ENCODE assay signal across 23 mouse cellular contexts in genomic region chr19:25035825-25036224, GRCm38 (mm10). TPM values are rescaled to one million over a fixed set of nuclear protein-coding genes. Genes with fewer than 3 reads are reported as not detected.
DNase-seq lines count a peak whose midpoint lies in the region; ATAC-seq and TF ChIP-seq lines count a peak whose summit lies in the region.
"Had no signal": no experiment of that assay in that cellular context is flagged by ENCODE, and none has a peak within 500 bp of the region (broad histone marks: within the 10 kb centered on the region; RNA-seq: fewer than 3 reads in every experiment).

No protein-coding gene starts in this region.

- H3K9me3 ChIP-seq in limb, embryonic 13.5 days = no peaks in the 10 kb centered on the region
- H3K9me3 ChIP-seq in limb, embryonic 10.5 days (replicated peaks) = no peaks in the 10 kb centered on the region
- peaks cover 9% of the 10 kb centered on the region for H3K9me3 ChIP-seq in E14TG2a.4 (ENCODE audit: low read length)
- H3K9me3 ChIP-seq: midbrain, embryonic 13.5 days had no signal

- 0 out of 2 replicates have a peak overlapping the region, but pooled peaks have one; percentile 11 for H3K27ac ChIP-seq in limb, embryonic 13.5 days
- no peak overlapping the region for H3K27ac ChIP-seq in limb, embryonic 10.5 days
- H3K27ac ChIP-seq: hindbrain, postnatal 0 days; left cerebral cortex, adult 2 months; midbrain, embryonic 13.5 days had no signal

- no peaks in the 10 kb centered on the region for H3K27me3 ChIP-seq in limb, embryonic 13.5 days
- H3K27me3 ChIP-seq in limb, embryonic 10.5 days (ENCODE audit: low read depth, poor library complexity, severe bottlenecking) = no peaks in the 10 kb centered on the region
- H3K27me3 ChIP-seq in E14TG2a.4 (ENCODE audit: insufficient read depth, low read length) = peaks cover 3% of the 10 kb centered on the region; the same call in 1 of the 2 replicates
- H3K27me3 ChIP-seq: midbrain, embryonic 13.5 days had no signal

- H3K4me3 ChIP-seq in limb, embryonic 13.5 days = no peak overlapping the region
- H3K4me3 ChIP-seq in limb, embryonic 10.5 days = no peak overlapping the region
- peak overlapping the region; percentile 26; the same call in 1 of the 2 replicates for H3K4me3 ChIP-seq in E14TG2a.4 (replicated peaks; ENCODE audit: low read length)
- H3K4me3 ChIP-seq: left cerebral cortex, adult 2 months; midbrain, embryonic 13.5 days had no signal

- no peaks in the 10 kb centered on the region for H3K36me3 ChIP-seq in limb, embryonic 13.5 days
- no peaks in the 10 kb centered on the region for H3K36me3 ChIP-seq in limb, embryonic 10.5 days
- H3K36me3 ChIP-seq in E14TG2a.4 (ENCODE audit: insufficient read depth, low read length) = no peaks in the 10 kb centered on the region
- H3K36me3 ChIP-seq: midbrain, embryonic 13.5 days had no signal

- TF ChIP-seq CTCF in E14TG2a.4 (conservative IDR thresholded peaks at IDR 0.05; ENCODE audit: low read length) = no peak

- no peak overlapping the region for H3K9ac ChIP-seq in limb, embryonic 13.5 days
- H3K9ac ChIP-seq: midbrain, embryonic 13.5 days had no signal

- no peak for DNase-seq in limb, embryonic 10.5 days (ENCODE audit: low spot score)
- DNase-seq in kidney, adult 9 months = peak; percentile 88
- DNase-seq in kidney, postnatal 14 days = peak; percentile 78
- DNase-seq: adrenal gland, postnatal 36 days; cerebellum, adult 9-10 months; gastrocnemius, postnatal 10 days; heart, adult 11 months; lung, adult 2 months; lung, postnatal 14 days; thymus, adult 18-20 months; thymus, postnatal 36 days had no signal

- ATAC-seq in limb, embryonic 13.5 days (ENCODE audit: low FRiP score, low read depth) = no peak
- ATAC-seq in erythroid progenitor cell, adult 5-6 weeks (replicated peaks; ENCODE audit: low FRiP score, poor library complexity, severe bottlenecking) = no peak
- no peak for ATAC-seq in inflammation-experienced regulatory T-cells, adult 6 months
- no peak for ATAC-seq in activated CD4-positive, CD25-positive, alpha-beta regulatory T cell, adult 4 months
- ATAC-seq: forebrain, embryonic 14.5 days; hindbrain, postnatal 0 days; intestine, postnatal 0 days; midbrain, embryonic 13.5 days had no signal

- H3K4me2 ChIP-seq in limb, embryonic 13.5 days (replicated peaks) = no peak overlapping the region
- H3K4me2 ChIP-seq: heart, embryonic 11.5 days; liver, embryonic 11.5 days; midbrain, embryonic 13.5 days had no signal

- H3K4me1 ChIP-seq in limb, embryonic 13.5 days = peaks cover 35% of the 10 kb centered on the region
- H3K4me1 ChIP-seq in limb, embryonic 10.5 days = peaks cover 24% of the 10 kb centered on the region
- 0 out of 2 replicates have a peak, but pooled peaks cover 3% of the 10 kb centered on the region for H3K4me1 ChIP-seq in E14TG2a.4 (replicated peaks; ENCODE audit: low read depth, low read length)

- 78% methylated on average over 6 of the region's 6 CpGs for WGBS in limb, embryonic 13.5 days
- WGBS in limb, embryonic 10.5 days = 92% methylated on average over 6 of the region's 6 CpGs

RNA-seq across cellular contexts. Expression of gene Dock8, which starts 36.5 kb away (rescaled TPM):
- polyA plus RNA-seq in limb, embryonic 13.5 days (2015; fragmentation: Nextera tagmentation; extraction: Ambion mirVana) = 3.3 and 5.5 TPM in 2 replicates
- polyA plus RNA-seq in limb, embryonic 10.5 days (2016; fragmentation: Nextera tagmentation; extraction: Ambion mirVana) = 1.2 TPM in 2 replicates
- 28.1 and 33.5 TPM in 2 replicates for total RNA-seq in erythroid progenitor cell, adult 5-6 weeks (2015; ENCODE audit: low replicate concordance)
- total RNA-seq in erythroid progenitor cell, adult 5-6 weeks (2017; ENCODE audit: low replicate concordance) = 14.5 and 68.5 TPM in 2 replicates
- polyA plus RNA-seq in inflammation-experienced regulatory T-cells, adult 6 months (2017; shearing (Covaris generic)) = 100 to 1,000 TPM in 1 of 3 experiments, 10 to 100 TPM in 2; 86.4 to 117 (median 93.6) TPM
- polyA plus RNA-seq in activated CD4-positive, CD25-positive, alpha-beta regulatory T cell, adult 4 months (2017; shearing (Covaris generic)) = 10 to 100 TPM; 66.0 to 95.4 TPM

Comparison
In these comparisons a context has a peak if more than half of its experiments do, and no peak if none do; other contexts are left out.
1. RNA of gene Dock8, which starts 36.5 kb away (polyA plus RNA-seq): 66.0 to 95.4 TPM in activated CD4-positive, CD25-positive, alpha-beta regulatory T cell, adult 4 months and 86.4 to 117 TPM in inflammation-experienced regulatory T-cells, adult 6 months; 3.3 to 5.5 TPM in limb, embryonic 13.5 days and 1.2 TPM in limb, embryonic 10.5 days; every median in the first group is over 10 times any median in the second.